Mouse (Mus musculus) hematopoietic multipotent progenitor cell, adult 10-12 weeks (in vitro differentiated cells): Measurements from ENCODE around the gene Gm17124. TPM values are rescaled to one million over a fixed set of nuclear protein-coding genes. Genes with fewer than 3 reads are reported as not detected.

Experiments used
- polyA plus RNA-seq: library from polyadenylated mRNA; stranded (reverse); fragments of >175 nt; gene quantifications from 2 replicates; pipeline ENCODE4 v1.2.3, GENCODE M21; 2012; ENCODE audit warnings: low replicate concordance

Gene Gm17124
- not detected in 2 replicates for polyA plus RNA-seq

DNA sequence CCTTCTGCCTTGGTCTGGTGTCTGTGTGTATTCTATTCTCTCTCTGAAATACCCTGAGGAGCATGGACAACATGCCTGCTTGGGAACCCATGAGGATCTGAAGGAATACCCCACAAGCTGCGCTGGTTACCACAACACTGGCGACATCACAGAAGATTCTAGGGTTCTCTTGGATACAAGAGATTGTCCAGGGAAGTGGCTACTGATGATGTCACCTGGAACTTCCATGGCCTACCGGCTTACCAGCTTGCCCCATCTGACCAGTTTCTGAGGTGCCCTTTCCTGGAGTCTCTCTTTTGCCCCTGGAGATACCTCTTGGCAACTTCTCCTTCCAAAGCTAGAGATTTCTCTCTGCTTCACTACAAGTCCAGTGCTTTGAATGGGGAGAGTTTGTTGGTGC lies at the start of gene Gm17124:
Gm17124 (minus strand) TSS at position 101 of the 400 bp plus-strand sequence.

DNA sequence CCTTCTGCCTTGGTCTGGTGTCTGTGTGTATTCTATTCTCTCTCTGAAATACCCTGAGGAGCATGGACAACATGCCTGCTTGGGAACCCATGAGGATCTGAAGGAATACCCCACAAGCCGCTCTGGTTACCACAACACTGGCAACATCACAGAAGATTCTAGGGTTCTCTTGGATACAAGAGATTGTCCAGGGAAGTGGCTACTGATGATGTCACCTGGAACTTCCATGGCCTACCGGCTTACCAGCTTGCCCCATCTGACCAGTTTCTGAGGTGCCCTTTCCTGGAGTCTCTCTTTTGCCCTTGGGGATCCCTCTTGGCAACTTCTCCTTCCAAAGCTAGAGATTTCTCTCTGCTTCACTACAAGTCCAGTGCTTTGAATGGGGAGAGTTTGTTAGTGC lies 42.1 kb upstream of the Gm17124 start, which contains the start of gene Gm3633:
Gm3633 (minus strand) TSS at position 101 of the 400 bp plus-strand sequence.

Other genes with a start within 250 kb of the Gm17124 start
- gene Gm8005, start 160.2 kb downstream of the Gm17124 start, polyA plus RNA-seq = not detected in 2 replicates
- not detected in 2 replicates for gene Gm8011, start 136.0 kb downstream of the Gm17124 start, polyA plus RNA-seq
- not detected in 2 replicates for gene Gm8020, start 97.5 kb downstream of the Gm17124 start, polyA plus RNA-seq
- gene Gm8024, start 75.6 kb downstream of the Gm17124 start, polyA plus RNA-seq = not detected in 2 replicates
- gene Gm3633, start 42.0 kb upstream of the Gm17124 start, polyA plus RNA-seq = not detected in 2 replicates
- not detected in 2 replicates for gene Gm10378, start 56.1 kb upstream of the Gm17124 start, polyA plus RNA-seq
- not detected in 2 replicates for gene Gm3015, start 168.9 kb upstream of the Gm17124 start, polyA plus RNA-seq
- not detected in 2 replicates for gene Gm10377, start 198.1 kb upstream of the Gm17124 start, polyA plus RNA-seq